Comparison of ENCODE assay signal across 8 mouse cellular contexts in the genomic region with DNA sequence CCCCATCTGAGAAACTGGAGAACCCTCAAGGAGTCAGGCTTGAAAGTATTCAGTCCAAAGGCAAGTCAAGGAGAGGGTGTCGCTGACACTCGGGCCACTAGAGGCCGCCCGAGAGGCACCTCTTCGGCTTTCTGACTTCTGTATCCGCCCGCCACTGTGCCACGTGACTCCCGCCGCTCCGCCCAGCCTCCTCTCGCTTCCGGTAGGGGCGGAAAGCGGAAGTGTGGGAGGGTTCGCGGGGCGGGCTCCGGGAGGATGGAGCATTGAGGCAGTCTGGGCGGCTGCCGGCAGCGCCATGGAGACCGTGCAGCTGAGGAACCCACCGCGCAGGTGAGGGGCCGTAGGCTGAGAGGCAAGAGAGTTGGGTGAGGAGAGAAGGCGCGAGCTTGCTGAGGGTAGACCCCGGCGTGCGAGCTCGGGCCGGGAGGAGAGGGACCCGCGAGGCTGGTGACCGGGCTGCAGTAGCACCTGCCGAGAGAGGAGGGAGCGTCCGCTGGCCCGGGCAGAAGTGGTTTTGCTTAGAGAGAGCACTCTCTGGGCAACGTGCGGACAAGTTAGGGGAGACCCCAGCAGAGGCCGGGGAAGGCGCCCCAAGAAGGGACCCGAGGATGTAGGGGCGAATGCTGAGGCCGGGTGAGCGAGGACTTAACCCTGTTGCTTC. TPM values are rescaled to one million over a fixed set of nuclear protein-coding genes. Genes with fewer than 3 reads are reported as not detected.
DNase-seq lines count a peak whose midpoint lies in the region; ATAC-seq lines count a peak whose summit lies in the region.

No protein-coding gene starts in this region.

- H3K4me3 ChIP-seq in heart, embryonic 13.5 days: peak overlapping the region; percentile 77
- H3K4me3 ChIP-seq in liver, embryonic 12.5 days: peak overlapping the region; percentile 89
- H3K4me3 ChIP-seq in stomach, embryonic 15.5 days (replicated peaks): peak overlapping the region; percentile 95

- peaks cover 31% of the 10 kb centered on the region for H3K4me1 ChIP-seq in heart, embryonic 13.5 days
- peaks cover 59% of the 10 kb centered on the region for H3K4me1 ChIP-seq in liver, embryonic 12.5 days
- peaks cover 13% of the 10 kb centered on the region for H3K4me1 ChIP-seq in stomach, embryonic 15.5 days

- H3K4me2 ChIP-seq in heart, embryonic 13.5 days: peak overlapping the region; percentile 98
- H3K4me2 ChIP-seq in liver, embryonic 12.5 days: peak overlapping the region; percentile 86
- H3K4me2 ChIP-seq in stomach, embryonic 15.5 days: peak overlapping the region; percentile 88

- H3K27ac ChIP-seq in heart, embryonic 13.5 days (replicated peaks): peak overlapping the region; percentile 55
- H3K27ac ChIP-seq in liver, embryonic 12.5 days: peak overlapping the region; percentile 79
- peak overlapping the region; percentile 64 for H3K27ac ChIP-seq in stomach, embryonic 15.5 days

- under 1% methylated on average over 48 of the region's 48 CpGs for WGBS in heart, embryonic 13.5 days
- WGBS in liver, embryonic 12.5 days (ENCODE audit: insufficient replicate concordance): under 1% methylated on average over 48 of the region's 48 CpGs
- WGBS in stomach, embryonic 15.5 days: under 1% methylated on average over 48 of the region's 48 CpGs

- peak overlapping the region; percentile 91 for H3K9ac ChIP-seq in heart, embryonic 13.5 days
- peak overlapping the region; percentile 85 for H3K9ac ChIP-seq in liver, embryonic 12.5 days
- peak overlapping the region; percentile 71 for H3K9ac ChIP-seq in stomach, embryonic 15.5 days

- DNase-seq in CD4-positive helper T cell, adult 2 months (ENCODE audit: low read depth, low spot score): peak; percentile 98
- DNase-seq in brain, embryonic 18.5 days (ENCODE audit: low read depth, low spot score): peak; percentile 89
- peak; percentile 99 for DNase-seq in kidney, postnatal 10 days
- DNase-seq in natural killer cell, adult 2 months (ENCODE audit: low spot score in 2 of 2): peak; percentile 99

- peak; percentile 89 for ATAC-seq in erythroid progenitor cell, adult 5-6 weeks (replicated peaks; ENCODE audit: low FRiP score, poor library complexity, severe bottlenecking)
- peak; percentile 78 for ATAC-seq in heart, embryonic 13.5 days (ENCODE audit: extremely low read depth, insufficient number of reproducible peaks, low FRiP score, low TSS enrichment)
- peak; percentile 83 for ATAC-seq in liver, embryonic 12.5 days
- peak; percentile 83 for ATAC-seq in stomach, embryonic 15.5 days (ENCODE audit: insufficient read depth, low FRiP score, low read depth)

- H3K27me3 ChIP-seq in heart, embryonic 13.5 days (replicated peaks): no peaks in the 10 kb centered on the region
- H3K27me3 ChIP-seq in liver, embryonic 12.5 days (replicated peaks): no peaks in the 10 kb centered on the region
- no peaks in the 10 kb centered on the region for H3K27me3 ChIP-seq in stomach, embryonic 15.5 days (replicated peaks)

- no peaks in the 10 kb centered on the region for H3K9me3 ChIP-seq in heart, embryonic 13.5 days
- no peaks in the 10 kb centered on the region for H3K9me3 ChIP-seq in liver, embryonic 12.5 days (replicated peaks)
- H3K9me3 ChIP-seq in stomach, embryonic 15.5 days: no peaks in the 10 kb centered on the region

- peaks cover 7% of the 10 kb centered on the region for H3K36me3 ChIP-seq in heart, embryonic 13.5 days
- H3K36me3 ChIP-seq in liver, embryonic 12.5 days: 0 out of 2 replicates have a peak, but pooled peaks cover 4% of the 10 kb centered on the region
- H3K36me3 ChIP-seq in stomach, embryonic 15.5 days: no peaks in the 10 kb centered on the region

RNA-seq across cellular contexts. Expression of gene Tomm34, which starts 3.1 kb away (rescaled TPM):
- total RNA-seq in erythroid progenitor cell, adult 5-6 weeks (2015; ENCODE audit: low replicate concordance): 17.3 and 21.8 TPM in 2 replicates
- total RNA-seq in erythroid progenitor cell, adult 5-6 weeks (2017; ENCODE audit: low replicate concordance): 9.9 and 10.2 TPM in 2 replicates
- 52.7 and 53.9 TPM in 2 replicates for polyA plus RNA-seq in heart, embryonic 13.5 days (2015; fragmentation: Nextera tagmentation; extraction: Ambion mirVana)
- 32.4 TPM in 2 replicates for polyA plus RNA-seq in liver, embryonic 12.5 days (2016; fragmentation: Nextera tagmentation; extraction: Ambion mirVana)
- polyA plus RNA-seq in stomach, embryonic 15.5 days (2015; fragmentation: Nextera tagmentation; extraction: Ambion mirVana): 50.4 and 53.4 TPM in 2 replicates

RNA-seq across cellular contexts. Expression of gene Stk4, which starts 3.9 kb away (rescaled TPM):
- 58.7 and 62.5 TPM in 2 replicates for total RNA-seq in erythroid progenitor cell, adult 5-6 weeks (2015; ENCODE audit: low replicate concordance)
- total RNA-seq in erythroid progenitor cell, adult 5-6 weeks (2017; ENCODE audit: low replicate concordance): 40.8 and 74.2 TPM in 2 replicates
- polyA plus RNA-seq in heart, embryonic 13.5 days (2015; fragmentation: Nextera tagmentation; extraction: Ambion mirVana): 14.0 and 14.2 TPM in 2 replicates
- polyA plus RNA-seq in liver, embryonic 12.5 days (2016; fragmentation: Nextera tagmentation; extraction: Ambion mirVana): 20.7 and 21.0 TPM in 2 replicates
- polyA plus RNA-seq in stomach, embryonic 15.5 days (2015; fragmentation: Nextera tagmentation; extraction: Ambion mirVana): 16.4 and 17.9 TPM in 2 replicates

RNA-seq across cellular contexts. Expression of gene Pabpc1l, which starts 48.8 kb away (rescaled TPM):
- total RNA-seq in erythroid progenitor cell, adult 5-6 weeks (2015; ENCODE audit: low replicate concordance): 3.6 TPM in 1 of 2 replicates, not detected in the other
- total RNA-seq in erythroid progenitor cell, adult 5-6 weeks (2017; ENCODE audit: low replicate concordance): not detected in 2 replicates
- polyA plus RNA-seq in heart, embryonic 13.5 days (2015; fragmentation: Nextera tagmentation; extraction: Ambion mirVana): 0.83 and 0.98 TPM in 2 replicates
- polyA plus RNA-seq in liver, embryonic 12.5 days (2016; fragmentation: Nextera tagmentation; extraction: Ambion mirVana): 0.17 and 0.31 TPM in 2 replicates
- 1.3 and 1.5 TPM in 2 replicates for polyA plus RNA-seq in stomach, embryonic 15.5 days (2015; fragmentation: Nextera tagmentation; extraction: Ambion mirVana)

Comparison
In these comparisons a context has a peak if more than half of its experiments do, and no peak if none do; other contexts are left out.
1. Peak in every context shown above with its lines: DNase-seq, ATAC-seq, H3K4me3 ChIP-seq and H3K27ac ChIP-seq.